Comparison of ENCODE assay signal across 10 mouse cellular contexts in the genomic region with DNA sequence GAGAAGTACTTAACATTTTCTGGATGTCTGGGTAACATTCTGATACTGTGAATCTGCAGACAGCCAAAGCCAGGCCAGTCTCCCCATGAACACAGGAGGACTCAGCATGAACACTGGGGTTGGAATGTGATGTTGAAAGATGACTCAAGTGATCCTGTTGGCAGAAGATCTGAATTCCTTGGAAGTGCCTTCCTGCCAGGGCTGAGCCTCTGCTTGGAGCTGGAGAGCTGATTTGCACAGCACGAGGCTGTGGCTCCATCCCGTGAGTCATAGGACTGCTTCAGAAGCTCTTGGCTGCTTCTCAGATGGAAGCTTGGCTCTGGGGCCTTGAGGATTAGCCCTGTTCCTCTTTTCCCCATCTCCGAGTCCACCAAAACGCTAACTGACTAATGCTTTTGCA.
DNase-seq lines count a peak whose midpoint lies in the region; ATAC-seq and TF ChIP-seq lines count a peak whose summit lies in the region.
"Had no signal": no experiment of that assay in that cellular context is flagged by ENCODE, and none has a peak within 500 bp of the region (broad histone marks: within the 10 kb centered on the region; RNA-seq: fewer than 3 reads in every experiment).

No protein-coding gene starts in this region.

- peaks cover 4% of the 10 kb centered on the region; the same call in 1 of the 2 replicates for H3K9me3 ChIP-seq in heart, embryonic 16.5 days (replicated peaks; ENCODE audit: control insufficient read depth, low read length)
- no peaks in the 10 kb centered on the region for H3K9me3 ChIP-seq in stomach, postnatal 0 days (ENCODE audit: control insufficient read depth, low read length)
- H3K9me3 ChIP-seq in forebrain, postnatal 0 days (ENCODE audit: low read length) = no peaks in the 10 kb centered on the region
- no peaks in the 10 kb centered on the region for H3K9me3 ChIP-seq in forebrain, embryonic 14.5 days (replicated peaks; ENCODE audit: control insufficient read depth, low read length)
- H3K9me3 ChIP-seq: midbrain, embryonic 12.5 days had no signal

- DNase-seq in cerebellum, adult 9-11 months = peak; percentile 1
- no peak for DNase-seq in cerebellum, postnatal 36 days
- DNase-seq in right cerebral cortex, adult 18-20 months = peak; percentile 49
- no peak for DNase-seq in right cerebral cortex, adult 2 months (ENCODE audit: low spot score in 2 of 2)
- peak; percentile 33 for DNase-seq in stomach, postnatal 0 days (ENCODE audit: low spot score)
- DNase-seq in forebrain, postnatal 0 days = no peak
- DNase-seq in forebrain, embryonic 14.5 days (ENCODE audit: low spot score) = no peak
- DNase-seq: right cerebral cortex, postnatal 4 days had no signal

- no peak for TF ChIP-seq EP300 in stomach, postnatal 0 days (optimal IDR thresholded peaks at IDR 0.05)

- 27% methylated on average over 4 of the region's 4 CpGs for WGBS in heart, embryonic 16.5 days
- WGBS in stomach, postnatal 0 days = 37% methylated on average over 4 of the region's 4 CpGs
- WGBS in forebrain, postnatal 0 days = 63% methylated on average over 4 of the region's 4 CpGs
- 65% methylated on average over 4 of the region's 4 CpGs for WGBS in forebrain, embryonic 14.5 days

- no peak overlapping the region for H3K27ac ChIP-seq in heart, embryonic 16.5 days (ENCODE audit: low read length)
- no peak overlapping the region for H3K27ac ChIP-seq in stomach, postnatal 0 days (replicated peaks)
- H3K27ac ChIP-seq in forebrain, postnatal 0 days (ENCODE audit: low read depth, low read length) = no peak overlapping the region
- H3K27ac ChIP-seq in forebrain, embryonic 14.5 days (ENCODE audit: low read depth, low read length) = no peak overlapping the region
- H3K27ac ChIP-seq: midbrain, embryonic 12.5 days had no signal

- H3K27me3 ChIP-seq in heart, embryonic 16.5 days (ENCODE audit: control insufficient read depth, insufficient read depth, low read length) = no peaks in the 10 kb centered on the region
- H3K27me3 ChIP-seq in stomach, postnatal 0 days (ENCODE audit: control insufficient read depth, insufficient read depth, low read length) = no peaks in the 10 kb centered on the region
- no peaks in the 10 kb centered on the region for H3K27me3 ChIP-seq in forebrain, postnatal 0 days (ENCODE audit: insufficient read depth, low read length)
- no peaks in the 10 kb centered on the region for H3K27me3 ChIP-seq in forebrain, embryonic 14.5 days (replicated peaks; ENCODE audit: control insufficient read depth, insufficient read depth, low read length)
- H3K27me3 ChIP-seq: midbrain, embryonic 12.5 days had no signal

- no peak overlapping the region for H3K4me3 ChIP-seq in heart, embryonic 16.5 days (ENCODE audit: low read length)
- no peak overlapping the region for H3K4me3 ChIP-seq in stomach, postnatal 0 days (ENCODE audit: low read depth, low read length)
- no peak overlapping the region for H3K4me3 ChIP-seq in forebrain, postnatal 0 days (ENCODE audit: low read depth, low read length)
- no peak overlapping the region for H3K4me3 ChIP-seq in forebrain, embryonic 14.5 days (ENCODE audit: low read depth, low read length)
- H3K4me3 ChIP-seq: midbrain, embryonic 12.5 days had no signal

- no peak overlapping the region for H3K4me2 ChIP-seq in heart, embryonic 16.5 days (ENCODE audit: low read depth, low read length)
- no peak overlapping the region for H3K4me2 ChIP-seq in stomach, postnatal 0 days (replicated peaks; ENCODE audit: low read depth)
- no peak overlapping the region for H3K4me2 ChIP-seq in forebrain, postnatal 0 days (ENCODE audit: low read depth)
- no peak overlapping the region for H3K4me2 ChIP-seq in forebrain, embryonic 14.5 days (ENCODE audit: low read length)
- H3K4me2 ChIP-seq: midbrain, embryonic 12.5 days had no signal

- peak; percentile 89 for ATAC-seq in heart, embryonic 16.5 days (replicated peaks; ENCODE audit: extremely low read depth, insufficient read depth, low FRiP score)
- ATAC-seq in stomach, postnatal 0 days (ENCODE audit: low FRiP score, low TSS enrichment) = peak; percentile 84; the same call in 1 of the 2 replicates
- ATAC-seq in forebrain, postnatal 0 days = no peak
- no peak for ATAC-seq in forebrain, embryonic 14.5 days

- H3K36me3 ChIP-seq in heart, embryonic 16.5 days (ENCODE audit: control insufficient read depth, insufficient read depth) = no peaks in the 10 kb centered on the region
- H3K36me3 ChIP-seq in stomach, postnatal 0 days (ENCODE audit: control insufficient read depth, insufficient read depth, low read length) = no peaks in the 10 kb centered on the region
- no peaks in the 10 kb centered on the region for H3K36me3 ChIP-seq in forebrain, postnatal 0 days (ENCODE audit: insufficient read depth)
- H3K36me3 ChIP-seq in forebrain, embryonic 14.5 days (ENCODE audit: control insufficient read depth, insufficient read depth, low read length) = no peaks in the 10 kb centered on the region
- H3K36me3 ChIP-seq: midbrain, embryonic 12.5 days had no signal

- no peaks in the 10 kb centered on the region for H3K4me1 ChIP-seq in heart, embryonic 16.5 days (ENCODE audit: control insufficient read depth, insufficient read depth, low read length)
- H3K4me1 ChIP-seq in stomach, postnatal 0 days (replicated peaks; ENCODE audit: control insufficient read depth, insufficient read depth) = no peaks in the 10 kb centered on the region
- no peaks in the 10 kb centered on the region for H3K4me1 ChIP-seq in forebrain, postnatal 0 days (ENCODE audit: insufficient read depth)
- H3K4me1 ChIP-seq in forebrain, embryonic 14.5 days (ENCODE audit: control insufficient read depth, insufficient read depth, low read length) = no peaks in the 10 kb centered on the region
- H3K4me1 ChIP-seq: midbrain, embryonic 12.5 days had no signal

- no peak for TF ChIP-seq CTCF in stomach, postnatal 0 days (IDR thresholded peaks at IDR 0.05; ENCODE audit: low read depth)
- no peak for TF ChIP-seq CTCF in forebrain, postnatal 0 days (IDR thresholded peaks at IDR 0.05; ENCODE audit: low read depth)

- no peak overlapping the region for H3K9ac ChIP-seq in heart, embryonic 16.5 days (ENCODE audit: low read length)
- no peak overlapping the region for H3K9ac ChIP-seq in stomach, postnatal 0 days (ENCODE audit: low read length)
- H3K9ac ChIP-seq in forebrain, postnatal 0 days = no peak overlapping the region
- no peak overlapping the region for H3K9ac ChIP-seq in forebrain, embryonic 14.5 days (ENCODE audit: low read length)
- H3K9ac ChIP-seq: midbrain, embryonic 12.5 days had no signal

Comparison
In these comparisons a context has a peak if more than half of its experiments do, and no peak if none do; other contexts are left out.
1. DNase-seq: peak in cerebellum, adult 9-11 months (single experiment), right cerebral cortex, adult 18-20 months (single experiment) and stomach, postnatal 0 days (single experiment); none in cerebellum, postnatal 36 days (0 of 2), right cerebral cortex, adult 2 months (0 of 2), forebrain, postnatal 0 days (single experiment) and forebrain, embryonic 14.5 days (single experiment).
2. ATAC-seq: peak in heart, embryonic 16.5 days (single experiment) and stomach, postnatal 0 days (single experiment); none in forebrain, postnatal 0 days (single experiment) and forebrain, embryonic 14.5 days (single experiment).